ENCODE assay signal across 9 mouse cellular contexts in genomic region chrX:170673233-170673951, GRCm38 (mm10). TPM values are rescaled to one million over a fixed set of nuclear protein-coding genes. Genes with fewer than 3 reads are reported as not detected.
DNase-seq lines count a peak whose midpoint lies in the region; ATAC-seq and TF ChIP-seq lines count a peak whose summit lies in the region.
"Had no signal": no experiment of that assay in that cellular context is flagged by ENCODE, and none has a peak within 500 bp of the region (broad histone marks: within the 10 kb centered on the region; RNA-seq: fewer than 3 reads in every experiment).

No protein-coding gene starts in this region.

- peak; percentile 16 for DNase-seq in gastrocnemius, adult 2 months
- no peak for DNase-seq in gastrocnemius, postnatal 36 days
- DNase-seq in 416B (ENCODE audit: low read depth): peak; percentile 55
- peak; percentile 66 for DNase-seq in limb, embryonic 10.5 days (ENCODE audit: low spot score)
- peak; percentile 75 for DNase-seq in naive thymus-derived CD4-positive, alpha-beta T cell, adult 2 months (ENCODE audit: low read depth)
- DNase-seq in layer of hippocampus, adult 9-10 months (ENCODE audit: low spot score): no peak
- no peak for DNase-seq in adrenal gland, adult 2 months

- 84% methylated on average over 42 of the region's 42 CpGs for WGBS in embryonic facial prominence, embryonic 12.5 days
- WGBS in limb, embryonic 10.5 days: 89% methylated on average over 42 of the region's 42 CpGs

- peaks cover 54% of the 10 kb centered on the region for H3K9me3 ChIP-seq in embryonic facial prominence, embryonic 12.5 days
- peaks cover 50% of the 10 kb centered on the region for H3K9me3 ChIP-seq in limb, embryonic 10.5 days (replicated peaks)

- no peak for TF ChIP-seq CTCF in gastrocnemius, adult 2 months (IDR thresholded peaks at IDR 0.05)

- no peaks in the 10 kb centered on the region for H3K27me3 ChIP-seq in embryonic facial prominence, embryonic 12.5 days
- H3K27me3 ChIP-seq in limb, embryonic 10.5 days (ENCODE audit: low read depth, poor library complexity, severe bottlenecking): no peaks in the 10 kb centered on the region

- intact Hi-C loops in gastrocnemius, adult 2 months (cut with DNase I): no loop called here
- intact Hi-C loops in gastrocnemius, postnatal 36 days (cut with DNase I): no loop called here

- no peak overlapping the region for H3K4me2 ChIP-seq in embryonic facial prominence, embryonic 12.5 days (replicated peaks)

- H3K4me1 ChIP-seq in embryonic facial prominence, embryonic 12.5 days: no peaks in the 10 kb centered on the region
- no peaks in the 10 kb centered on the region for H3K4me1 ChIP-seq in limb, embryonic 10.5 days

- H3K36me3 ChIP-seq in embryonic facial prominence, embryonic 12.5 days: peaks cover 37% of the 10 kb centered on the region
- H3K36me3 ChIP-seq in limb, embryonic 10.5 days: peaks cover 52% of the 10 kb centered on the region

- no peak overlapping the region for H3K9ac ChIP-seq in embryonic facial prominence, embryonic 12.5 days

- H3K27ac ChIP-seq in gastrocnemius, adult 2 months: no peak overlapping the region
- H3K27ac ChIP-seq in embryonic facial prominence, embryonic 12.5 days: no peak overlapping the region
- H3K27ac ChIP-seq in limb, embryonic 10.5 days: no peak overlapping the region

- no peak overlapping the region for H3K4me3 ChIP-seq in gastrocnemius, adult 2 months
- H3K4me3 ChIP-seq in embryonic facial prominence, embryonic 12.5 days: no peak overlapping the region
- H3K4me3 ChIP-seq in limb, embryonic 10.5 days: no peak overlapping the region

- peak; percentile 91 for ATAC-seq in embryonic facial prominence, embryonic 12.5 days (ENCODE audit: insufficient number of reproducible peaks, insufficient read depth, low FRiP score, low TSS enrichment)

RNA-seq across cellular contexts. Expression of gene Asmt, which starts 0.9 kb away (rescaled TPM):
- total RNA-seq in gastrocnemius, adult 2 months (2021): not detected
- not detected for total RNA-seq in gastrocnemius, postnatal 36 days (2021)
- polyA plus RNA-seq in embryonic facial prominence, embryonic 12.5 days (2016; fragmentation: Nextera tagmentation; extraction: Ambion mirVana): not detected in 2 replicates
- polyA plus RNA-seq in limb, embryonic 10.5 days (2016; fragmentation: Nextera tagmentation; extraction: Ambion mirVana): not detected in 2 replicates
- not detected for total RNA-seq in adrenal gland, adult 2 months (2021)
- 0.49 TPM in 1 of 2 replicates, not detected in the other for polyA plus RNA-seq in adrenal gland, adult 2 months (2012; rRNA removed)
- polyA plus RNA-seq: large intestine, adult 2 months had no signal

Comparison
In these comparisons a context has a peak if more than half of its experiments do, and no peak if none do; other contexts are left out.
1. DNase-seq: peak in gastrocnemius, adult 2 months (single experiment), 416B (single experiment), limb, embryonic 10.5 days (single experiment) and naive thymus-derived CD4-positive, alpha-beta T cell, adult 2 months (single experiment); none in gastrocnemius, postnatal 36 days (0 of 2), layer of hippocampus, adult 9-10 months (single experiment) and adrenal gland, adult 2 months (single experiment).